Mouse (Mus musculus) CD4-positive helper T cell, adult 2 months (primary cell): Measurements from ENCODE around the gene Hand1.

ENCODE experiments used
- DNase-seq: peaks from one replicate; pipeline ENCODE4 v3.0.0-alpha.2; 2012; ENCODE audit warnings: low read depth, missing footprints, low spot score

The Hand1 gene

GRCm38 (mm10) chr11:57801766-57802510 is 30.7 kb downstream of the Hand1 start:
- peak; percentile 48 for DNase-seq

DNA sequence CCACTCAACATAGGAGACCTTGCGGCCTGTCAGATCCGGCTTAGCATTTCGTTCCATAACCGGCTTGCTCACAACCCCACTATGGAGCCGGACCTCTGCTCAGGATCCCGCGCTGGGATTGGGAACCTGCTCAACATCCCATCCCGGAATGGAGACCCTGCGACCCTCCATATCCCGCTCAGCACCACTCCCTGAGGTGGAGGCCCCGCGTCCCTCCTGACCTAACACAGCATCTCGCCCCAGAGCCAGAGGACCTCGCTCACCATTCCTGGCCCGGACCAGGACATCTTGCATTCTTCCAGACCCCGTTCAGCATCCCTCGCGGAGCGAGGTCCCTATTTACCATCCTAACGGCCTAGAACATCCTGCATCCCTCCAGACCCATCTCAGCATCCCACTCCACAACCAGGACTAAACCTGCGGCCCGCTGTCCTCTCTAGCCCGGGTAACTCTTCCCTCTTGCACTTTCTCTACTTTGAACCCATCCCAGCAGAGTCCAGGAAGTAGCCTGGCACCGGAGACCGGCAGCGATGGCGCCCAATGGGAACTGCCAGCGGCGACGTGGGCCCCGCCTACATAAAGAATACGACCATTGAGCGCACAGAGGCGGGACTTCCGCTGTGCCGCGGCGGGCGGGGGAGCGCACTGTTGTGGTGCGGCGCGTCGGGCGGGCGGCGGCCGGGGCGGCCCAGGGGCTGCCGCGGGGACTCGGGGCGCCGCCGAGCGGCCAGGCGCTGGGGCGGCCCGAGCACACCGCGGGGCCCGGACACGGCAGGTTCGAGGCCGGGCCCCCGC is 31.4 kb downstream of the Hand1 start, which contains the start of gene Sap30l:
Gene Sap30l (plus strand): TSS at position 667 of the 795 bp plus-strand sequence.
- DNase-seq: peak; percentile 96

DNA sequence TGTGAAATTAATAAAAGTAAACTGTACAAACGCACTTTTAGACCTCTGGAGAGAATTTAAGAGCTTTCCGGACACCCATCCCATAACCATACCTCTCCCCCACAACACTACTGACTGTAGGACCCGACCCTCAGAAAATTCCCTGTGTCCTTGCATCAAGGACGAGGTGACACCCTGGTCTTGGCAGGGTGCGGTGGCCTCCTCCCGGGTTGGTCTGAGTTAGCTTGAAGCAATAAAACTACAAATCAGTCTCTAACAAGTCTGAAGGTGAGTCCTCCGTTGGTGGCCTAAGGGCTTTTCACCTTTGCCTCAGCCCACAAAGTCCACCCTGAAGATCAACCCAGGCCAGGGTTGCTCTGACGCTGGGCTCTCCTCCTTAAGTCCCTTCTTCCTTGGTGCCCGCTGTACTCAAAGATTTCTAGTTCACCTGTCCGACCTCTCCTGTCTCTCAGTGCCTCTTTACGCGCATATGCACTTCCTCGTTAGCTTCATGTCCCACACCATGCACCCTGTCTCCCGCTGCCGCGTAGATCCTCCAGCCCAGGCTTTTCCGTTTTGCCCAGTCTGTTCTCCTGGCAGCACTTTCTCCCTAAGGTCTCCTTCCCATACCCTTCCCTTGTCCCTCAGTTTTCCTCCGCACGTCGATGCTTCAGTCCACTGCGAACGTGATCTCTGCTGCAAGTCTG is 32.2 kb downstream of the Hand1 start:
- DNase-seq: peak; percentile 36

DNA sequence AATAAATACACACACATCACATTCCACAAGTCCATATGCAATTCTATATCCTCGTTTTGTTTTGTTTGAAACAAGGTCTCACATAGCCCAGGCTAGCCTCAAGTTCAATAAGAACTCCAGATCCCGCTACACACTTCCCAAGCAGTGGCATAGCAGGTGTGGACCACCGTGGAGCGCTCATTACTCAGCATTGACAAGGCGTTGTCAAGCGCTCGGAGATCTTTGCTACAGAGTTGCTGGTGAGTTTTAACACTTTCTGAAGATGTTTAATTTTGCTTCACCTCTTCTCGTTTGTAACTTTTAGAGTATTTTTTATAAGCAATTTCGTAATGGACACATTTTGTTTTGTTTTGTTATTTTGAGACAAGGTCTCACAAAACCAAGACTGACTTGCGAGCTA is 33.2 kb downstream of the Hand1 start:
- DNase-seq: no peak

DNA sequence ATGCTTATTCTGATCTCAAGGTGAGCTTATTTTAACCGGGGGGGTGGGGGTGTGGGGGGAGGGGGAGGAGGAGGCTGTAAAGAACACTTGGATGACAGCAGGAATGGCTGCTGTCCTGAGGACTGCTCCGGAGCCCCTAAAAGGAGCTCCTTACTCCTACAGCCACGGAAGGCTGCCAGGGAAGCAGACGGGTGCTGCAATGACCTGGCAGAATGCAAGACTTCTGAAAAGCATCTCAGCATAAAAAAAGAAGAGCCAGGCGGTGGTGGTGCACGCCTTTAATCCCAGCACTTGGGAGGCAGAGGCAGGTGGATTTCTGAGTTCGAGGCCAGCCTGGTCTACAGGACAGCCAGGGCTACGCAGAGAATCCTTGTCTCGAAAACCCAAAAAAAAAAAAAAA is 34.8 kb downstream of the Hand1 start:
- no peak for DNase-seq

- no peak for DNase-seq
Observed at GRCm38 (mm10) chr11:57795086-57795485, 37.5 kb downstream of the Hand1 start.

DNA sequence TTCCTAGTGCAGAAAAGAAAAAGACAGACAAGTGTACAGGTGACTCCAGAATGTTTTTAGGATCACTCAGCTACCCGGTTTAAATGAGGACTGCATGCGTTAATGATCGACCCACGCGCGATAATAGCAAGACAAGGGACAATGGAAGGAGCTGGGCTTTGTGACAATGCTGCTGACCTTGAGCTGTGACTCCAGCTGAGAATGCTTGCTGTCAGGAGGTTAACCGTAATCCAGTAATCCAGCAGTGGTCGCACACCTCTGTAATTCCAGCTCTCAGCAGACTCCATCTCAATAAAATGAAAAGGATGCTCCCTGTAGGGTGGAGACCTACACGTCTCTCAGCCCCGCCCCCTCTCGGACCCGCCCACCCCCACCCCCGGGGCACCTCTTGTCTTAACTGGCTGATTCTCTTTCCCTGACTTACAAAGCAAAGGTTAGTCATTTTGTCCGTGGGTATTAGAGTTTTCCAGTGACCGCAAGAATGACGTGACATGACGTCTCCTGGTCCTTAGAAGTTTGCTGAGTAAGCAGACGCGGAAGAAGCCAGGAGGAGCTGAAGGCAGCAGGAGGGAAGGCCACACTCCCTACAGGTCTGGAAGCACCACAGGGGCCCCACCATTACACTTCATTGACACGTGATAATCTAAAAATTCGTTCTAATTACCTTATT is 41.6 kb downstream of the Hand1 start:
- peak; percentile 68 for DNase-seq

DNA sequence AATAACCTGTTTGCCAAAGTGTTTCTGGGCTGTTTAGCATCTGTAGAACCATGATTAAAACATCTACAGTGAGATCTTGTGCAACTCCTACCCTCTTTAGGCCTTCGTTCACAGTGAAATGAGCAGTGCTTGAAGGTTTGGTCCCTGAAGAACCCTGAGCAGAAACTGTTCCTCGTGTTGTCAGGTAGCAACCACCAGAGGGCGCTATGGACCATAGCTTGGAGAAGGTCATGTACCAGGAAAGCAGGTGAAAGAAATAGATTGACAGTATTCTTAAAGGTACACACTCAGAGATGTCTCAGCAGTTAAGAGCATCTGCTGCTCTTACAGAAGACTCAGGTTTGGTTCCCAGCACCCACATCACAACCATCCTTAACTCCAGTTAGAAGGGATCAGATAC is 44.7 kb downstream of the Hand1 start:
- DNase-seq: peak; percentile 71

DNA sequence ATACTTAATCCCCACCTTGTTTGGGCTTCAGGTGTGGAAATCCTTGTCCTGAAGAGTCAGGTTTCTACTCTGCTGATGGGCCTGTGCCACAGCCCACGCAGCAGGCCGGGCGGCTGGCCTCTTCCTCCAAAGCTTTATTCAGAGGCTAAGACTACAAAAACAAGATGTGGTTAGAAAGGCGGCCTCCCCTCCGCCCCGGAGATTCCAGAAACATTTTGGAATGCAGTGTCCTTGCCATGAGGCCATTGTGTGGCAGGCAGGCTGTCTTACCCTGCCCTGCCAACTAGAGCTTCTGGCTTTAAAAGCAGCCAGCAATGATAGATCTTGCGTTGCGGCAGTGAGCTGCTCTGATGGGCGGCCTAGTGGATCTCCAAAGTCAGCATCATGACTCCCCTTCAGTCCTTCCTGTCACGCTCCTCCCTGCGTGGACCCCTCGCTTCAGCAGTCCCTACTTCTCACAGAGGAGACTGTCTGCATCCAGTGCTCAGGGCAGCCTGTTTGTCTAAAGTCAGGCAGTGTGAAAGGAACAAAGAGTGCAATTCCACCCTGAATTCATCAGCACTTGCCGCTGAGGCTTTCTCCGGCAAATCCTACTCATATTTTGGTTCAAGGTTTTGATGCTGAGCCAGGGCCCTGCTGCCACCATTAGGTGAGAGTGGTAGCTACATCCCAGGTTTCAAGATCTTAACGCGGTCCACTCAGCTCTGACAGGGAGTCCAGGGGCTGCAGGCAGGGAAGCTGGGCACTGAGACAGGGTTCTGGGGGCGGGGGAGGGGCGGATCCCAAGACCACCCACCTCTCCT is 45.8 kb downstream of the Hand1 start:
- DNase-seq: no peak

DNA sequence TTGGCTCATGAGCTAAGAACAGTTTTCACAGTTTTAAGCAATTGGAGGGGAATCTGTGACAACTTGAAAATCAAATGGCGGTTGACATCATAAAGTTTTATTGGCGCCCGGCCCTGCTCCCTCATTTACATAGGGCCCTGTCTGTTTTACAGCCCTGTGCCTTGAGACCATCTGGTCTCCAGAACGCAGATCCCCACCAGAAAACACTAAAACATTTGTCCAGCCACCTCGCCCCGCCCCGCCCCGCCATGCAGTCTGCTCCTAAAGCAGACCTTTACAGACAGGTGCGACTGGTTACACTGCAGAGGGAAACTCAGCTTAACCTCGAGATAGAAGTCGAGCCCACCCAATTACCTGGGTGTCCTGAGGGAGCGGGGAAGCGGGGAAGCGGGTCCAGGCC is 52.8 kb downstream of the Hand1 start:
- no peak for DNase-seq
